Mouse (Mus musculus) WW6 (cell line): ENCODE measurements around the gene Nudt13.
A peak's percentile ranks its signal among the peaks of the same experiment; 100 is the strongest.
"Not testable (repeated sequence)": the region's sequence is repeated elsewhere in the genome, so short reads cannot be mapped to it uniquely, and the experiment has no call there.

Experiments used
- DNase-seq: peaks from one replicate; pipeline ENCODE4 v3.0.0-alpha.2; 2013; ENCODE audit warnings: low read depth, low spot score

The Nudt13 gene

GRCm38 (mm10) chr14:20294117-20294892 lies at the start of gene Nudt13:
TSS of gene Nudt13 (plus strand) at chr14:20294697.
- DNase-seq = peak; percentile 73

DNA sequence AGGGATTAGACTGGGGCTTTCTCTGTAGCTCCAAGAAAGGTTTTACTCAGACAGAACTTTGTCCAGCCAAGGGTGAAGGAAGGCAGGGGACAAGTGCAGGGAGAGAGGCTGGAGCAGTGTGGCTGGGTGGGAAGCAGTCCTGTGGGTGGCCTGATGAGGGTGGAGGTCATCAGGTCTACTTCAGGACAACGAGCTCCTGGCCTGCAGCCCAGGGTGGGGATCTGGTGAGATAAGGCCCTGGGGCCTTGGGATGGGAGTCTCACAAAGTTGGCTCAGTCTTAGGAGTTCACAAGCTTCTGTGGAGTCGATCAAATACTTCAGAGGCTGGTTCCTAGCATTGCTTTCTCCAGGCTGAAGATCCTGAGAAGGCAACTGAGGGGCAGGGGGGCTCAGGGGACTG lies 49.2 kb upstream of the Nudt13 start:
- no peak for DNase-seq

- DNase-seq = no peak
Observed at GRCm38 (mm10) chr14:20245861-20246260, 48.6 kb upstream of the Nudt13 start.

- no peak for DNase-seq
Observed at GRCm38 (mm10) chr14:20246811-20247266, 47.7 kb upstream of the Nudt13 start.

GRCm38 (mm10) chr14:20248001-20248400 lies 46.5 kb upstream of the Nudt13 start:
- no peak for DNase-seq

- no peak for DNase-seq
Observed at GRCm38 (mm10) chr14:20250237-20251171, 44.0 kb upstream of the Nudt13 start.

DNA sequence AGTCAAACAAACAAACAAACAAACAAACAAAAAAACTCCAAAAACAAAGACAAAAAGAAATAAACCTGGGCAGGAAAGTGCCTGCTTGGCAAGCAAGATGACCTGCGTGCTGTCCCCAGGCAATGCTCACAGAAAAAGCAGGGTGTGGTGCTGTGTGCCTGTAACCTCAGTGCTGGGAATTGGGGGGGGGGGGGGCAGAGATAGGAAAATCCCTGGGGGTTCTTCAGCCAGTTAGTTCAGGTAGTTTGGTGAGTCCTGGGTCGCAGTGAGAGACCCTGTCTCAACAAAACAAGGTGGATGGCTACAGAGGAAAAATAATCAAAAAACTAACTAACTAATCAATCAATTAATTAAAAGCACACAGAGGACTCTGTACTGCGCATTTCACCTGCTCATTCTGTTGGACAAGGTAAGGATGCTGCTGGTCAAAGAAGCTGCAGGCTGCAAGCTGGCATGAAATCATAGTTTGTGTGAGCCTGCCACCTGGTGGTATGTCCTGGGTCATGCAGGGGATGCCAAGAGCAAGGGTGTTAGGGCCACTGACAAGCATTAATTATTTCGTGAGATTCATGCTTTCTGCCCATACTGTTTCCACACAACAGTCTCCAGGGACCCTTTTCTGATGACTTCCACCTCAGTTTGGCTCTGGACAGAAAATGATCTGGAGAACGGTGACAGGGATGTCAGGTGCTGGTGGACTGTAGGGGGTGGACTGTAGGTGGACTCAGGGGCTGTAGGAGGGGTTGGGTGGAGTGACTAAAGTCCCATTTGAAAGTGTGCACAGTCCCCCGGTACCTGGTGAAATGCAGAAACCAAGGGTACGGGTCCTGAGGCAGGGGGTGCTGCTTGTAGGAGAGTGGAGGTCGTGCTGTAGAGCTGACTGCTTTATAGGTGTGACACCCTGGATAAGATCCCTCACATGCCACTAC lies 36.0 kb upstream of the Nudt13 start:
- no peak for DNase-seq

- DNase-seq = no peak
Observed at GRCm38 (mm10) chr14:20262346-20262745, 32.2 kb upstream of the Nudt13 start.

DNA sequence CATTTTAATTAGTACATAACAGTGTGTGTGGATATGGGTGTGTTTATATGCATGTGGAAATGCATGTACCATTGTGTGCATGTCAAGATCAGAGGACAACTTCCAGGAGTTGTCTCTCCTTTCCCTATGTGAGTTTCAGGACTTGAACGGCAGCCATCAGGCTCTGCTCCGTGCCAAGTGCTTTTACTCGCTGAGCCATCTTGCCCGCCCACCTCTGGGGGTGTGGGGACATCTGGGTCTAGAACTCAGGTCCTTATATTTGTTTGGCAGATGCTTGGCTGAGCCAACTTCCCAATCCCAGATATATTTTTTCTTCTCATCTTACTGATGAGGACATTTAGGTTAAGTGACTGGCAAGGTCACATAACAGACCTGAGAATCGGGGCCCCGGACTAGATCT lies 26.1 kb upstream of the Nudt13 start:
- no peak for DNase-seq

GRCm38 (mm10) chr14:20269082-20269809 lies 25.3 kb upstream of the Nudt13 start, which contains the start of gene Kcnk16:
TSS of gene Kcnk16 (minus strand) at chr14:20269199.
- no peak for DNase-seq

- no peak for DNase-seq
Observed at GRCm38 (mm10) chr14:20291391-20291790, 3.1 kb upstream of the Nudt13 start.

DNA sequence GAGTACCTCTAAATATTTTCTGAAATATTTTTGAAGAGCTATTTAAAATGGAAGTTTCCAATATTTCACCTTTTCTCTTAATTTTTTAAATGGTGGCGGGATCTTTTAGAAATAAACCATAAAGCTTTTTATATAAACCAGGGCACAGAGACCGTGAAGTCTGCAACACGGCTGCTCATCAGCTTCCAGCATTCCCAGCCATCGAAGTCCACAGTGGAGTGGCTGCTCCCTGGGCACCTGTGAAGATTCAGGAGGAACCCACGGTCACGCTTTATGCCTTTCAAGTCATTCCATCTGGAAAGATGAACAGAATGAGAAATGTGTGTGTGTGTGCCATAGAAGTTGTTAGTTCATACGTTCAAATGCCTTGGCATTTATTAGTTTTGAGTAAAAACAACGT lies 450 bp downstream of the Nudt13 start:
- no peak for DNase-seq

DNA sequence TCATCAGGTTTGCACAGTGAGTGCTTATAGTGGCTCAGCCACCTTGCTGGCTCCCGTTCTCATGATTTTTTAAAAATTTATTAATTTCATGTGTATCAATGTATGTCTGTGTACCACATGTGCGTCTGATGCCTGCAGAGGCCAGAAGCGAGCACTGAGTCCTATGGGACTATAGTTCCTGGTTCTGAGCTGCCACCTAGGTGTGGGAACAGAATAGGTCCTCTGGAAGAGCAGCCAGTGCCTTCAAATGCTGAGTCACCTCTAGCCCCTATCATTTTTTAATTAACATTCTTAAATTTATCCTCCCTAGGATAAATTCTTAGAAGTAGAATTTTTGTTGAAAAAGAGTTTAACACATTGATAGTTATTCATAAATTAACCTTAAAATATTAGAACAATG lies 3.1 kb downstream of the Nudt13 start:
- no peak for DNase-seq

DNA sequence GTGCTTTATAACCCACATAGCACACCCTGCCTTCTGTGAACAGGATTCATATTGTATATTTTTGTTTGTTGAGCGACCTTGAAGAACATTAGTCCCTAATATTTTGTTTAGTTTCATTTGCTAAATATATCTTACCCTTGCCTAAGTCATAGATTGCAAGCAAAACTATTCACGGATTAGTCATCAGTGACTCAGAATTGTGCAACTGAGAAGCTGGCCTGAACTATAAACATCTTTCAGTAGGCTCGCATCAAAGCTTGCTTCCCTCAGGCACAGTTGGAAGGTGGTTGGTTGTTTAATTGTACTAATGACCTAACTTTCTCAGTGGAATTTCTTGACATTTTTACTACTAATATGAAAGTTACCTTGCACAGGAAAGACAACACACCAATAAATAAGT lies 3.6 kb downstream of the Nudt13 start:
- DNase-seq = no peak

GRCm38 (mm10) chr14:20305085-20305484 lies 10.6 kb downstream of the Nudt13 start:
- DNase-seq = not testable (repeated sequence)

DNA sequence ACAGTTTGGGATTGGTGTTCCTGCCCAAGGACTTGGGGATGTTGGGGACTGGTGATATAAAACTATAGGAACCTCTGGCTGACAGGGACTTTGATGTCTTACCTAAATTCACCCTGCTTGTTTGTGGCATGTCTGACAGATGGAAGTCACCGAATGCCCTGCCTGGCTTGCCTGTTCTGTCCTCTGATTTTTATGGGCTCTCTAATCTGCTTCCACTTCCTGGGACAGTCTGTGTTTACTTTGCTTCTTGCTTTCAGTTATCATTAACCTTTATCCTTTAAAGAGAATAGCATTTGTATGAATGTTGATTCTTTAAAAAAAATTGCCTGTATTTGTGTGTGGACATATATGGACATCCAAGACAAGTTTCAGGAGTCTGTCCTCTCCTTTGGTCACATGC lies 20.6 kb downstream of the Nudt13 start:
- no peak for DNase-seq

GRCm38 (mm10) chr14:20319420-20319819 lies 24.9 kb downstream of the Nudt13 start:
- DNase-seq = no peak

DNA sequence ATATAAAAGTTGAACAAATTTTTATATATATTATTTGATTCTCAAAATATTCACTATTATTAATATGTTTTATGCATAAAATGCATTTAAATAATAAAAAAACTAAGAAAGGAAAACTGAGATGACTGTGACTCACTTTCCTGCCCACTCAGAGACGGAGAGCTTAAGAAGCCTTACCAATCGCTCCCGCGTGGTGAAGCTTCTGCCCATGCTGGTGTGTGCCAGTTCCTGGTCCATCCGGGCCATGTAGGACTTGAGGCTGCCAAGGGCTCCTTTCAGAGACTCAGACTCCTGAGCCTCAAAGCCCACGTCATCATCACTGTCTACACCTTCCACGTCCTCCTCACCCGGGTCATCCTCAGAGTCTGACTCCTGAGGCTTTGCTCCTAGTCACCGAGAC lies 29.7 kb downstream of the Nudt13 start:
- DNase-seq = no peak

DNA sequence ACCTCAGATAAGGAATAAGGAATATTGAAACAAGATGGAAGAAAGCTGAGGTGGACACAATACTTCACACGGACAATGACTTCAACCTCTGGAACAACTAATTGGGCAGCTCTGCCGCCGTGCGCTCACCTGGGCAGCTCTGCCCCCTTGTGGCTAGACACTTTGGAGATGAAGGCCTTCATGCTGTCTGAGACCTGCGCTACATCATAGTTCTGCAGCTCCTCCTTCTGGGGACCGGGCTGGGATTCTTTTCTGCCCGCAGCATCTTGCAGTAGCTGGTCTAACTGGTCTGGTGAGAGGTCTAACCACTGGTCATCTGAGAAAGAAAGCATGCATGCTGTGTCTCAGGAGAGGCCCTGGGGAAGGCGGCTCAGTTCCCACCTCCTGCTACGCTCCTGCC lies 34.0 kb downstream of the Nudt13 start:
- DNase-seq = no peak

- no peak for DNase-seq
Observed at GRCm38 (mm10) chr14:20331316-20331715, 36.8 kb downstream of the Nudt13 start.

DNA sequence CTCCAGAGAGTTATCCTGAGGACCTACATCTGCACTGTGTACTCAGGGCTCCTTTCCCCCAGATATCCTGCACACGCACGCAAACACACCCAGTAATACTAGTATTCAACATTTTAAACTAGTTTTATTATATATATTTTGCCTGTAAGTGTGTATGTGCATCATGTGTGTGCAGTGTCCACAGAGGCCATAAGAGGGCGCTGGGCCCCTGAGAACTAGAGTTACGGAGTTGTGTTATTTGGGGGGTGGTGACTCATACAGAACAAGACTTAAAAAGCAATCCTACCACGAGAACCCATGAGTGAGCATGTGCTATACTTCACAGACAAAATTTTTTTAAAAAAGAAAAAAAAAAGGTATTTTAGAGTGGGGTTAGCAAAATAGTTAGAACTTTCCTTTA lies 44.9 kb downstream of the Nudt13 start:
- no peak for DNase-seq
